Mouse (Mus musculus) kidney, postnatal 14 days (tissue): ENCODE measurements around the gene Mitd1.

Experiments
- DNase-seq: peaks from one replicate; pipeline ENCODE4 v3.0.0; 2022; ENCODE audit warnings: mixed read lengths

Mitd1 gene

GRCm38 (mm10) chr1:37867056-37867455, 23.2 kb downstream of the Mitd1 start:
- peak; percentile 52 for DNase-seq

DNA sequence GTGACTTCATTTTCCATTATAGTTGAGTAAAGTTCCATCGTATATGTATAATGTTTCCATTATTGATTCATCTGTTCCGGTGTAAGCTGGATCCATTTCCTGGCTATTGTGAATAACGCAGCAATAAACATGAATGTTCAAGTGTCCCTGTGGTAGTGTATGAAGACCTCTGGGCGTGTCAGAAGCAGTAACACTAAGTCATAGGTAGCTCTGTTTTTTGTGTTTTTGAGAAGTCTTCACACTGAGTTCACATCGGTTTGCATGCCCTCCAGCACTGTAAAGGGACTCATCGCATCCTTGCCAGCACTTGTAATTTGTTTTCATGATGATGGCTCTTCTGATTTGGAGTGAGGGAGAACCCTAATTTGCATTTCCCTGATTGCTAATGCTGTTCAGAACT, 23.9 kb downstream of the Mitd1 start, which contains the start of gene Tsga10:
Gene Tsga10 (minus strand): TSS at position 144 of the 400 bp plus-strand sequence.
- DNase-seq, result no peak

DNA sequence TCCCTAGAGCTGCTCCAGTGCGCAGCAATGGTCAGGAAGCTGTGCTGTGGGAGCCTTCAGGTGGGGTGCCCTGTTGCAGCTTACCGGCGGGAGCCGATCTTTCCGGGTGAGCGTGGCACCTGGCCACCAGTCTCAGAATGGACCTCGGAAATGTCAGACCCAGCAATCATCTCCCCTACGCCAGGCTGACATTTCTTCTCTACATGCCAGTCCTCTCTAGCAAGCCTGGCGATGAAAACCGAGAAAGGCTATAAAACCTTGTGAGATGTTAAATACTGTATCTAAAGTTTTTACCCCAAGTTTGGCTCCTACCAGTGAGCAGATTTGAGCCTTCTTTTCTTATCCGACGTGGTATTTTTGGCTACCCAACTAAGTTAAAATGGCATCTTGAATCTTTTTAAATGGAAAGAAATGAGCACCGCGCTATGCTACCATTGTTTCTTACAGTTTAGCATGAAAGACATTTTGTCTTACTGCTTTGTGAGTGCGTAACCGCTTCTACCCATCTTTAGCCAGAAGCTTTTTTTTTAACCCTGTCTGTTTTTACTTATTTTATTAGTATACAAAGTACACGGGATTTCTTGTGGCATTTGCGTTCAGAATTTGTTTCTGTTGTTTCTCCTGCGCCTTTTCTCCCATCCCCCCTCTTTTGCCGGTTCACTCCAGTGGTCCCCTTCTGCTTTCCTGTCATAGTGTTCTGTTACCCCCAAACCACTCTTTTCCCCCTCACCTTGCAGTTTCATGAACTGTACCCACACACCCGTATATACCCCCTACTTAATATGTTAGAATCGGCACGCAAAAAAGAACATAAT, 24.6 kb downstream of the Mitd1 start:
- no peak for DNase-seq

DNA sequence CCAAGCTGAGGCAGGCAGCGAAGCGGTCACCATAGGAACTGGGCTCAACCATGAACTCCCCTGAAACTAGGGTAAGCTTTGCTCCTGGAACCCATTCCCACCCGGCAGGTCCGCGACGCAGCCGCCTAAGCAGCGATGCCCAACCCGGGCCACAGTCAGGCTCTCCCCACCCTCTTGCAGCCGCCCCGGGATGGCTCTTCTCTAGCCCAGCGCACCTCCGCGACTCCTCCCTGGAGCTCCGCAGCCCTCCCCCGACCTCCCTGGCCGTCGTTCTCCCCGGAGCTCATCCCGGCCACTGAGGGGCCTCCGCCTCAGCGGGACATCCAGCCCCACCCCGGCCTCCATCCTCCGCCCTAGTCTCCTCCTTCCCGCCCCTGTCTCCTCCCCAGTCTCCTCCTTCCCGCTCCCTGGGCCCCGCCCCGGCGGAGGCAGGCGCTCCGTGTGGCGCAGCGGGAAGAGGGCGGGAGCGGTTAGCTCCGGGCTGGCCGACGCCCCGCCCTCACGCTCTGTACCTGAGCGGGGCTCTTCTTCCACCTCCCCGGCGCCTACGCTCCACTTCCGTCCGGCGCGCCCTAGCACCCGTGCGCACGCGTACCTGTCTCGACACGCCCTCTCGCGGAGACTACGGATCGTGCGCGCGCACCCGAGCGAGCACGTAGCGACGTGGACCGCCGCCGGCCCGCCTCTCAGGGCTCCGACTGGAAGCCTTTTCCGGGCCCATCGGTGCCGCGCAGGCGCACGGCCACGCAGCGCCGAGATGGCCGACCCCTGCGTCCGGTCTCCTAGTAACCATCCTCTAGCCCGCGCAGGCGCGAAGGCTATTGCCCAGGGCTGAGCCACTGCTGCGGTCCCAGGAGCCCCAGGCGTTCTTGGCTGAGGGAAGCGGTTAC, 25.5 kb downstream of the Mitd1 start:
- DNase-seq, result peak; percentile 100

DNA sequence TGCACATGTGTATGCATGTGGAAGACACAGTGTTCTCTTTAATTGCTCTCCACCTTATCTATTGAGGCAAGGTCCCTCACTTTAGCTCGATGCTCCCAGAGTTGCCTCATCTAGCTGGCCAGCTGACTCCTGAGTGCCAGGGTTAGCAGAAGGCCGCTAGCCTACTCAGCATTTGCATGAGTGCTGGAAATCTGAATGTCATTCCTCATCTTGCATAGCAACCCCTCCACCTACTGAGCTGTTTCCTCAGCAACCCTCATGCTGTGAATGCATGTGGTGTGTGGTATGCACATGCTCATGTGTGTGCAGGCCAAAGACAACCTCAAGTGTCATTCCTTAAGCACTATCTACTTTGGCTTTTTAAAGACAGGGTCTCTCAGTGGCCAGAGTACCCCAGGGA, 39.5 kb downstream of the Mitd1 start:
- DNase-seq, result no peak

DNA sequence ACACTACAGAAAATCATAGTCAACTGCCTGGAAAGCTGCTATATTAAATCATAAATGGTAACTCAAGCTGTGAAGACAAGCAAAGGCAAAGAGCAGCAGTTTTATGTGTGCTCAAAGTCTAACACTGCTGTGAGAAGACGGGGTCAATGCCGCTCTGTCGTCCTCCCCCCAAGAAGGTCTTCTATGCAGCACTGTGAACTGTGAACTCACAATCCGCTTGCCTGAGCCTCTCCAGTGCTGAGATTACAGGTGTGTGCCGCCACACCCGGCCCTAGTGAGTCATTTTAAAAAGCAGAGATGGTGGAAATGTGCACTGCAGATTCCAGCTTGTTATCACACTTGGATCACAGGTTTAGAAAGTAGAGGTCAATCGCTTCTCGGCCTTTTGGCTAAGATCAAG, 43.3 kb downstream of the Mitd1 start:
- peak; percentile 9 for DNase-seq

DNA sequence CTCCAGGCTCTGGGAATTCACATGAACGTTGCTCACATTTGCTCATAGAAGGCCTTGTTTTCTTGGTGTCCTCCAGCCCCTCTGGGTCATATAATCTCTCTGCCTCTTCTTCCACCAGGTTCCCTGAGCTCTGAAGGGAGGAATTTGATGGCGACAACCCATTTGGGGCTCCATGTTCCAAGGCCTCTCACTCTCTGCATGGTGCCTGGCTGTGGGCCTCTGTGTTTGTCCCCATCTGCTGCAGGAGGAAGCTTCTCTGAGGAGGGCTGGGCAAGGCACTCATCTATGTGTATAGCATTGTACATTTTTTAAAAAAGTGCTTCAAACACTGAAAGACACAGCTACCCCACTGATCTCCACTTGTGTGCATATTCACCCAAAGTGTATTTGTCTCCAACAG, 58.5 kb downstream of the Mitd1 start:
- DNase-seq, result no peak
